Mouse (Mus musculus) lung, postnatal 0 days (tissue): Measurements from ENCODE around the gene Wnt10a.

Experiments
- CTCF ChIP-seq: IDR thresholded peaks from 2 replicates; pipeline ENCODE4 v1.5.1; 2016; ENCODE audit warnings: antibody characterized with exemption, mild to moderate bottlenecking
- EP300 ChIP-seq: IDR thresholded peaks from 2 replicates; pipeline ENCODE4 v1.6.1; 2016; ENCODE audit warnings: antibody characterized with exemption, mild to moderate bottlenecking, control low read depth

DNA sequence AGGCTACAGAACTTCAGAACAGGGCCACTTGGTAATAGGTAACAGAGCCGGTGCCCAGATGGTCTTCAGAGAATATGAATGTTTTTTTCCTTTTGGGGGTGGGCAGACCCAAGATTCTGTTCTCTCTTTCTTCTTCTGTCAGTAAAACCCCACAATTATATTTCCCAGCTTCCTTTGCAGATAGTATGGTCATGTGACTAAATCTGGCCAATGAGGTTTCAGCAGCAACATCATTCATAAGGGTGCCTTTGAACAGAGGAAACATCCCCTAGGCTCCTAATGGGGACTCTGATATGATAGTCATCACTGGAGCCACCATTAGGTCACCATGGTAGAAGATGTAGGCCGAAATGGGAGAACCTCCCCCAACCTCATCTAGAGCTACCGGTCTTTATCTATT, 38.5 kb upstream of the Wnt10a start:
- TF ChIP-seq CTCF (no peak), EP300 (no peak)
